Mouse (Mus musculus) lung, postnatal 0 days (tissue): ENCODE data around the gene Plxnb3.

Source experiments
- CTCF ChIP-seq: IDR thresholded peaks from 2 replicates; pipeline ENCODE4 v1.5.1; 2016; ENCODE audit warnings: antibody characterized with exemption, mild to moderate bottlenecking
- EP300 ChIP-seq: IDR thresholded peaks from 2 replicates; pipeline ENCODE4 v1.6.1; 2016; ENCODE audit warnings: antibody characterized with exemption, mild to moderate bottlenecking, control low read depth

GRCm38 (mm10) chrX:73718686-73719362 is 38.1 kb upstream of the Plxnb3 start:
- TF ChIP-seq CTCF (no peak), EP300 (no peak)
